Mouse (Mus musculus) intestine, postnatal 0 days (tissue): ENCODE data around the gene Utp20. TPM values are rescaled to one million over a fixed set of nuclear protein-coding genes. Genes with fewer than 3 reads are reported as not detected.

Experiments used
- ATAC-seq: fragments of 200-750 bp; cut with Nextera tagmentation; 2 replicates; pipeline ENCODE4 v1.8.0; 2017; ENCODE audit warnings: mild to moderate bottlenecking, moderate TSS enrichment, moderate library complexity
- H3K27ac ChIP-seq: fragments of 300-500 bp; sonication (generic); 2 replicates; pipeline ENCODE4 v1.5.1; 2014; ENCODE audit warnings: mild to moderate bottlenecking, low read depth, low read length, moderate library complexity
- H3K27me3 ChIP-seq: fragments of 300-500 bp; sonication (generic); replicated peaks from 2 replicates; pipeline ENCODE4 v1.6.1; 2014; ENCODE audit warnings: low read length, mixed read lengths; ENCODE audit not compliant: control insufficient read depth, insufficient read depth
- H3K36me3 ChIP-seq: fragments of 300-500 bp; sonication (generic); 2 replicates; pipeline ENCODE4 v1.6.1; 2014; ENCODE audit warnings: mild to moderate bottlenecking, moderate library complexity; ENCODE audit not compliant: control insufficient read depth, insufficient read depth
- H3K4me1 ChIP-seq: fragments of 300-500 bp; sonication (generic); replicated peaks from 2 replicates; pipeline ENCODE4 v1.6.1; 2014; ENCODE audit warnings: antibody characterized with exemption, low read length, mixed read lengths; ENCODE audit not compliant: control insufficient read depth, insufficient read depth
- H3K4me2 ChIP-seq: fragments of 300-500 bp; sonication (generic); replicated peaks from 2 replicates; pipeline ENCODE4 v1.6.1; 2014; ENCODE audit warnings: low read depth, mild to moderate bottlenecking, moderate library complexity
- H3K4me3 ChIP-seq: fragments of 300-500 bp; sonication (generic); 2 replicates; pipeline ENCODE4 v1.5.1; 2014; ENCODE audit warnings: low read depth, low read length
- H3K9ac ChIP-seq: fragments of 300-500 bp; sonication (generic); 2 replicates; pipeline ENCODE4 v1.6.1; 2014; ENCODE audit warnings: mild to moderate bottlenecking, low read depth, low read length
- H3K9me3 ChIP-seq: fragments of 300-500 bp; sonication (generic); 2 replicates; pipeline ENCODE4 v1.6.1; 2016; ENCODE audit warnings: mixed run types; ENCODE audit not compliant: control insufficient read depth
- CTCF ChIP-seq: sonication (generic); IDR thresholded peaks from 2 replicates; pipeline ENCODE4 v1.5.1; 2016; ENCODE audit warnings: low read depth, mild to moderate bottlenecking, control low read depth, antibody characterized with exemption, moderate library complexity
- WGBS: fragments of 180-500 bp; shearing (Covaris S2); extraction: QIAGEN DNeasy Blood & Tissue Kit; methylation state at CpG from one replicate; pipeline ENCODE4 v1.1.7; 2014; 5-methylcytosine and 5-hydroxymethylcytosine counted together
- polyA plus RNA-seq: library from polyadenylated mRNA; unstranded; fragments of >200 nt; fragmentation: Nextera tagmentation; extraction: Ambion mirVana; gene quantifications from 2 replicates; pipeline ENCODE4 v1.2.1, GENCODE M21; 2015

The Utp20 gene
- polyA plus RNA-seq, 1 experiment from 2014 or later = 4.6 TPM

DNA sequence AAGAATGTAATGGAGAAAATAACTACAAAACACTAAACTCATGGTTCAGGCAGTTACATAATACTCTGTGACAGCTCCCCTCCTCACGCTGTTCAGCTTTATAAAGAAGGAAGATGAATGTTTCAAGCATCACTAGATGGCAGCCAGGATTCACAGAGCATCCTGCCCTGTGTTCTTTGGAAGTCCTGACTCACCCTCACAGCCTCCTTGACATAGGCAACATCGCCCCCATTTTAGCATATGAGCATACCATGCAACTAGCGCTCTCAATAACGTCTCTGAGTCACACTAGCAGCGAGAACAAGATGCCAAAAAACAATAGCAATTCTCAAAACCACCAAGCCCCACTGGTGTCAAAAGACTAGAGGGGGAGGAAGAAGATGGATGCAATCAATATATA, 9.3 kb downstream of the Utp20 start:
- 90% methylated on average over 5 of the region's 5 CpGs for WGBS
- Histone ChIP-seq H3K9ac (no peak overlapping the region), H3K27ac (no peak overlapping the region), H3K4me1 (no peaks in the 10 kb centered on the region), H3K4me2 (no peak overlapping the region), H3K4me3 (no peak overlapping the region), H3K27me3 (no peaks in the 10 kb centered on the region), H3K36me3 (peaks cover 53% of the 10 kb centered on the region), H3K9me3 (no peaks in the 10 kb centered on the region)
- TF ChIP-seq CTCF = peak; percentile 35
- ATAC-seq = no peak

DNA sequence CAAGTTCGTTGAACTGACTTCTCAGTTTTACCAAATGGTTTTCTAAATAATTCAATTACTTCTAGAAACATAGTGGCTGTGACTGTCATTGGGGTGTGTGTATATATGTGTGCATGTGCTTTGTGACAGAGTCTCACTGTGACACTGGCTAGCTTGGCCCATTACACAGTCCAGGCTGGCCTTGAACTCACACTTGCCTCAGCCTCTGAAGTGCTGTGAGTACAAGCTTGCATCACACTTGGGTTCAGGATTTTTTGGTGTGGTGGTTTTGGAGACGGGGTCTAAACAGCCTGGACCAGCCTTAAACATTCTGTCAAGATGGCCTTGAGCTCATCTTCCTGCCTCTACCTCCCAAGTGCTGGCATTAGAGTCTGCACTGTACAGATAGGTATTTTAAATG, 11.3 kb downstream of the Utp20 start:
- H3K27me3 ChIP-seq = no peaks in the 10 kb centered on the region
- 82% methylated on average over 2 of the region's 2 CpGs for WGBS
- H3K9ac ChIP-seq = no peak overlapping the region
- H3K4me1 ChIP-seq = no peaks in the 10 kb centered on the region
- H3K9me3 ChIP-seq = no peaks in the 10 kb centered on the region
- TF ChIP-seq CTCF = no peak
- ATAC-seq = no peak
- no peak overlapping the region for H3K4me3 ChIP-seq
- no peak overlapping the region for H3K4me2 ChIP-seq
- H3K36me3 ChIP-seq = peaks cover 39% of the 10 kb centered on the region
- no peak overlapping the region for H3K27ac ChIP-seq

DNA sequence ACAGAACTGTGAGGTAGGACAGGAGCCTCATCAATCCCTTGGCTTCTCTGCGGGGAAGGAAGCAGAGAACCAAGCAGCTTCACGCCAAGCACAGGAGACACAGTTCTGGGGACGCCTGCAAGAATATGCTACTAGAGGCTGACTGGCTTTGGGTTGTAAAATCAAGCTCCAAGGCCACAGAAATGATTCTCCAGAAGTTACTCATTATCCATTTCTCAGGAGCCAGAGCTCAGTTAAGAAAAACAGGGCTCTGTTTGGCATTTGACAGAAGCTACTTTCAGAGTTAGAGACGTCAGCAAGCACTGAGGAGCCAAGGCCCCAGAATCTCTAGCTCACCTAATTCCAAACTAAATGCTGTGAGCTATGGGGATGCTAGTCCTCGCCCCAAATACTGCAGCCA, 14.9 kb downstream of the Utp20 start:
- no peak for TF ChIP-seq CTCF
- Histone ChIP-seq H3K27ac (no peak overlapping the region; the same call in 1 of the 2 replicates), H3K4me1 (no peaks in the 10 kb centered on the region), H3K36me3 (peaks cover 54% of the 10 kb centered on the region), H3K9ac (no peak overlapping the region), H3K9me3 (no peaks in the 10 kb centered on the region), H3K4me2 (no peak overlapping the region), H3K4me3 (no peak overlapping the region), H3K27me3 (no peaks in the 10 kb centered on the region)
- ATAC-seq = no peak
- WGBS = 81% methylated on average over 5 of the region's 5 CpGs

DNA sequence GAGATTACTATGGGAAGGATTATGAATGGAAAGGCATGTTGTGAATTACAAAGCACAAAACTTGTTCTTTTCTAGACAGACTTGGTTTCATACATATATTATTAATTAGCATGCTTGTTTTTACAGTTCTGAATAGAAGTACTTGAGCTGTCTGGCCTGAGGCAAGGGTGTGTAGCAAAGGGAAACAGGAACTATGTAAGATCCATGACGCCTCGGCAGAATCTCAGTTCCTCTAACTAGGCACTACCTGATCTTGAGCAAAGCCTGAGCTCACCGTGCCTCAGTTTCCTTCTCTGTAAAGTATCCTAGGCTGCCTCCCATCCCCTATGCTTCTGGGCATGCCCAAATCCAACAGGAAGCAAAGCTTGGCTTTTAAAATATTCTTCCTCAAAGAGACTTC, 24.4 kb downstream of the Utp20 start:
- Histone ChIP-seq H3K27ac (no peak overlapping the region), H3K9ac (no peak overlapping the region), H3K4me2 (no peak overlapping the region), H3K27me3 (no peaks in the 10 kb centered on the region), H3K9me3 (no peaks in the 10 kb centered on the region), H3K4me3 (no peak overlapping the region), H3K36me3 (peaks cover 39% of the 10 kb centered on the region), H3K4me1 (no peaks in the 10 kb centered on the region)
- no peak for ATAC-seq
- WGBS = 87% methylated on average over 3 of the region's 3 CpGs
- TF ChIP-seq CTCF = no peak

DNA sequence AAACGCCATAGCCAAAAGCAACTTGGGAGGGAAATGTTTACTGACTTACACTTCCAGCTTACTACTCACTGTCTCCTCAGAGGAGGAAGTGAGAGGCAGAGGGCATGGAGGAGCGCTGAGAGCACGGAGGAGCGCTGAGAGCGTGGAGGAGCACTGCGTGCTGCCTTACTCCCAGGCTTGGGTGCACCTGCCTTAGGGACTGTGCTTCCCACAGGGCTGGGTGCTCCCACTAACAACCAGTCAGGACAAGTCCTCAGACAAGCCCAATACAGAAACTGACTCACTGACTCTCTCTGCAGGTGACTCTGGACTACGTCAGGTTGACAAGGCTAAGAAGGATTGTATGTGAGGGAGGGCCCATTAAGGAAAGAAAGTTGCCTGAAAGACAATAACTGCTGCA, 27.2 kb downstream of the Utp20 start:
- H3K4me2 ChIP-seq = no peak overlapping the region
- H3K4me1 ChIP-seq = no peaks in the 10 kb centered on the region
- no peak for ATAC-seq
- H3K4me3 ChIP-seq = no peak overlapping the region
- no peak for TF ChIP-seq CTCF
- H3K27ac ChIP-seq = no peak overlapping the region
- WGBS = 95% methylated on average over 7 of the region's 7 CpGs
- no peaks in the 10 kb centered on the region for H3K27me3 ChIP-seq
- no peaks in the 10 kb centered on the region for H3K9me3 ChIP-seq
- peaks cover 40% of the 10 kb centered on the region for H3K36me3 ChIP-seq
- no peak overlapping the region for H3K9ac ChIP-seq

DNA sequence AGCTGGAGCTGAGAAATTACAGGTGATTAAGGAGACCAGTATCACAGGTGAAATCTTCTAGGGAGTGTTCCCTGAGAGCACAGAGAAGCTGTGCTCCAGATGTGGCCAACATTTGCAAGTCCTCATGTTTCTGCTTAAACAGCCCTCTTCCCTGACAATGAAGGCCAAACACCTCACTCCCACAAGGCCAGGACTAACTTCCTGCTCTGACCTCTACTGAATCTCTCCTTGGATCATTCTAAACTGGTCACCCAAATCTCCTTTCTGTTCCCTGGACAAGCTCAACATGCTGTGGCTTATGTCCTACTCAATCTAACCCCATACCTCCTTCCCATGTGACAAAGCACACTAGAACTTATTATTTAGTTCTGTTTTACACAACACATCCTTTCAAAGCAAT, 29.2 kb downstream of the Utp20 start:
- no peak overlapping the region for H3K4me3 ChIP-seq
- no peak overlapping the region for H3K9ac ChIP-seq
- H3K4me1 ChIP-seq = no peaks in the 10 kb centered on the region
- ATAC-seq = no peak
- H3K4me2 ChIP-seq = no peak overlapping the region
- peak overlapping the region; percentile 35 for H3K27ac ChIP-seq
- peaks cover 46% of the 10 kb centered on the region for H3K36me3 ChIP-seq
- no peaks in the 10 kb centered on the region for H3K27me3 ChIP-seq
- no peak for TF ChIP-seq CTCF
- no peaks in the 10 kb centered on the region for H3K9me3 ChIP-seq

DNA sequence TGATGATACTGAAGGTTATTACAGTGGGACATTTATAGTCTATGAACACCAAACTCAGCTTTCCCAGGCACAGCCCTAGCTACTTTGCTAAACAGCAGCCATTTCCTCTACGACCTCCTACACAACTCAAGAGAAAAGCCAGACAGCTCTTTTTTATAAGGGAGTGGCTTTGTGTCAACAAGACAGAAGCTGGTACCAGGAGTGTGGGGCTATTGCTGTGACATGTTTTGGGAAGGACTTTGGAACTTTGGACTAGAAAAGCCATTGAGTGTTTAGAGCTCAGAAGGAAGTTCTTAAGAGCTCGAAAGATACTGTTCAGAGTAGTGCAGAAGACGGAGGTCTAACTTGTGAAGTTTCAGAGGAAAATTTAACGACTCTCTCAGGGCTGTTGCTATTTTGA, 29.7 kb downstream of the Utp20 start:
- peak; percentile 88 for ATAC-seq
- no peak for TF ChIP-seq CTCF
- no peak overlapping the region for H3K4me2 ChIP-seq
- H3K36me3 ChIP-seq = peaks cover 43% of the 10 kb centered on the region
- 43% methylated on average over 4 of the region's 4 CpGs for WGBS
- no peaks in the 10 kb centered on the region for H3K4me1 ChIP-seq
- no peaks in the 10 kb centered on the region for H3K9me3 ChIP-seq
- no peak overlapping the region for H3K4me3 ChIP-seq
- H3K27me3 ChIP-seq = no peaks in the 10 kb centered on the region
- H3K9ac ChIP-seq = no peak overlapping the region
- 0 out of 2 replicates have a peak overlapping the region, but pooled peaks have one; percentile 35 for H3K27ac ChIP-seq
